Mouse (Mus musculus) small intestine, adult 2 months (tissue): ENCODE results near the gene Per3.

Source experiments
- CTCF ChIP-seq: fragments of 200-500 bp; IDR thresholded peaks from 2 replicates; pipeline ENCODE4 v1.5.1; 2012; ENCODE audit warnings: low read depth, mild to moderate bottlenecking, control low read depth, inconsistent platforms, low read length, moderate library complexity, mixed read lengths; ENCODE audit not compliant: insufficient replicate concordance, insufficient read length; ENCODE audit errors: extremely low read depth
- POLR2A ChIP-seq: fragments of 200-500 bp; IDR thresholded peaks from 2 replicates; pipeline ENCODE4 v1.6.1; 2012; ENCODE audit warnings: low read depth, mild to moderate bottlenecking, control low read depth, inconsistent platforms, low read length, moderate library complexity

- no peak for TF ChIP-seq CTCF
- no peak for TF ChIP-seq POLR2A
Observed at GRCm38 (mm10) chr4:151074817-151075216, 30.4 kb upstream of the Per3 start.
